Mouse (Mus musculus) gonadal fat pad, adult 2 months (tissue): ENCODE measurements around the gene 1700024B05Rik. TPM values are rescaled to one million over a fixed set of nuclear protein-coding genes. Genes with fewer than 3 reads are reported as not detected.
"Not testable (repeated sequence)": the region's sequence is repeated elsewhere in the genome, so short reads cannot be mapped to it uniquely, and the experiment has no call there.

Experiments used
- DNase-seq: peaks from one replicate; pipeline ENCODE4 v3.0.0-alpha.2; 2012; ENCODE audit warnings: low read depth
- polyA plus RNA-seq: library from polyadenylated mRNA; depleted of rRNA; stranded (reverse); fragments of >200 nt; gene quantifications from 2 replicates; pipeline ENCODE4 v1.2.3, GENCODE M21; 2012; rRNA removed

1700024B05Rik gene
- polyA plus RNA-seq: not detected in 2 replicates

DNA sequence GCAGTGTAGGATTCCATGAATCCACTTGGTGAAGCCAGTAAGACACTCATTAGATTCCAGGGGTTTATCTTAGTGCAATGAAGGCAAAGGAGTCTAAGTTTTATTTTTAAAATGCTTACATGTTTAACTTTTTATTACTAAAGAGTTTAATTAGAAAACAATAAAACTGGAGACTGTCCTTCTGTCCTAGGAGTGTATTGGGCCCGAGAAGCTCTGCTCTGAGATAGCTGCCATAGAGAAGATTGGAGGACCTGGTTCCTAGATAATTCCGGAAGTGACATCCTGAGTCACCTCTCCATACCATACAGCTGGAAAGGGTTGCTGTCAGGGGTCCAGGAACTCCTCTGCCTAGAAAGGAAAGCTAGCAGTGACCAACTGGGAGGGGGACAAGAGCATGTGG lies at the start of gene 1700024B05Rik:
TSS of gene 1700024B05Rik (plus strand) at position 301 of the 400 bp plus-strand sequence.
- DNase-seq: not testable (repeated sequence)

DNA sequence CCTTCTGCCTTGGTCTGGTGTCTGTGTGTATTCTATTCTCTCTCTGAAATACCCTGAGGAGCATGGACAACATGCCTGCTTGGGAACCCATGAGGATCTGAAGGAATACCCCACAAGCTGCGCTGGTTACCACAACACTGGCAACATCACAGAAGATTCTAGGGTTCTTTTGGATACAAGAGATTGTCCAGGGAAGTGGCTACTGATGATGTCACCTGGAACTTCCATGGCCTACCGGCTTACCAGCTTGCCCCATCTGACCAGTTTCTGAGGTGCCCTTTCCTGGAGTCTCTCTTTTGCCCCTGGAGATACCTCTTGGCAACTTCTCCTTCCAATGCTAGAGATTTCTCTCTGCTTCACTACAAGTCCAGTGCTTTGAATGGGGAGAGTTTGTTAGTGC lies 36.6 kb upstream of the 1700024B05Rik start, which contains the start of gene Gm7980:
TSS of gene Gm7980 (minus strand) at position 101 of the 400 bp plus-strand sequence.
- DNase-seq: not testable (repeated sequence)

DNA sequence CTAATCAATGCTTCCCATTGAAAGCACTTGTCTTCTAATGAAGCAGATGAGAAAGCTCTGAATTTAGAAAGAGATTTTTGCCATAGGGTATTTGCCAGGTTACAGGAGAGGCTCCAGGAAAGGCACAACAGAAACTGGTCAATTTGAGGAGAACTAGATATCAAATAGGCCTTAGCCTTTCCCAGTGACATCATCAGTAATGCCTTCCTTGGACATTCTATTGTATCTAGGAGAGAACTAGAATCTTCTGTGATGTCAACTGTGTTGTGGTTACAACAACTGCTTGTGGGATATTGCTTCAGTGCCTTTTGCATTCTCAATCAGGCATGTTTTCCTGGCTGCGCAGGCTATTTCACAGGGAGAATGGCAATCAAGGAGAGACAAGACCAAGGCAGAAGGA lies 19.1 kb upstream of the 1700024B05Rik start, which contains the start of gene 1700049E17Rik1:
TSS of gene 1700049E17Rik1 (plus strand) at position 301 of the 400 bp plus-strand sequence.
- DNase-seq: not testable (repeated sequence)

DNA sequence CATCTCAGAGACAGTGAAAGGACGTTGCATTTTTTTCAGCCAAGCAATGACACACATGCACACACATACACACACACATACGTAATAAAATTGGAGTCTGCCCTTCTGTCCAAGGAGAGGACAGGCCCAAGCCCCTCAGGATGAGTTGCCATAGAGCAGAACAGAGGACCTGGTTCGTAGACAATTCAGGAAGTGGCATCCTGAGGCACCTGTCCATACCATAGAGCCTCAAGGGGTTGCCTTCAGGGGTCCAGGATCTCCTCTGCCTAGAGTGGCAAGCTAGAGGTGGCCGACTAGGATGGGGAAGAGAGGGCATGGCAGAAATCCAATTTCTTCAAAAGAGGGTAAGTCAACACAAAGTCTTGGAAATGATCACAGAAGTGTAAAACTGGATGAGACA lies 20.3 kb downstream of the 1700024B05Rik start:
- not testable (repeated sequence) for DNase-seq

DNA sequence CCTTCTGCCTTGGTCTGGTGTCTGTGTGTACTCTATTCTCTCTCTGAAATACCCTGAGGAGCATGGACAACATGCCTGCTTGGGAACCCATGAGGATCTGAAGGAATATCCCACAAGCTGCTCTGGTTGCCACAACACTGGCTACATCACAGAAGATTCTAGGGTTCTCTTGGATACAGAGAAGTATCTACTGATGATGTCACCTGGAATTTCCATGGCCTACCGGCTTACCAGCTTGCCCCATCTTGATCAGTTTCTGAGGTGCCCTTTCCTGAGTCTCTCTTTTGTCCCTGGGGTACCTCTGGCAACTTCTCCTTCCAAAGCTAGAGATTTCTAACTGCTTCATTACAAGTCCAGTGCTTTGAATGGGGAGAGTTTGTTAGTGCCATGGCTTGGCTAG lies 24.0 kb downstream of the 1700024B05Rik start, which contains the start of gene Gm6401:
TSS of gene Gm6401 (minus strand) at position 101 of the 400 bp plus-strand sequence.
- DNase-seq: not testable (repeated sequence)

DNA sequence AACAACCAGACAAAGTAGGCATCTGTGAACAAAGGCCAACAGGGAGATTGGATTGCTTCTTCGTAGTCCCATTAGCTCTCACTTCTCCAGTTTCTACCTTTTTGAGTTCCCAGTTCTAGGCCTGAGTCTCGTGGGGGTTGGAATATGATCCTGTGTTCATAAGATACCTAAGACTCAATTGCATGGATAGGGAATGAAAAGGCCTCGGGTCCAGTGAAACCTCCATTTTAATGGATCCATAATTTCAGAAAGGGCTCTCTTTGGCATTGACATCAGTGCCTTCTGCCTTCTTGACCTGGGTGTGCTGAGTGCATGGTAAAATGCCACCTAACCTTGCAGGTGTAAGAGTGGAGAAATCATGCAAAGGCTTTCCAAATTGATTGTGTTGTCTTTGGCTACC lies 24.8 kb downstream of the 1700024B05Rik start:
- not testable (repeated sequence) for DNase-seq

DNA sequence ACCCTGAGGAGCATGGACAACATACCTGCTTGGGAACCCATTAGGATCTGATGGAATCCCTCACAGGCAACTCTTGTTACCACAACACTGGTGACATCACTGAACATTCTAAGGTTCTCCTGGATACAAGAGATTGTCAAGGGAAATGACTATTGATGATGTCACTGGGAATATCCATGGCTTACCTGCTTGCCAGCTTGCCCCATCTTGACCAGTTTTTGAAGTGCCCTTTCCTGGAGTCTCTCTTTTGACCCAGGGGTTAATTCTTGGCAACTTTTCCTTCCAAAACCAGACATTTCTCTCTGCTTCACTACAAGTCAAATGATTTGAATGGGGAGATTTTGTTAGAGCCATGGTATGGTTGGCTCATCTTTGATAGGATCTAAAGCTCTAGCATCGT lies 39.4 kb downstream of the 1700024B05Rik start, which contains the start of gene Gm3543:
TSS of gene Gm3543 (minus strand) at position 101 of the 400 bp plus-strand sequence.
- DNase-seq: not testable (repeated sequence)

Other genes with a start within 250 kb of the 1700024B05Rik start
- not detected in 2 replicates for gene Gm8068, start 242.1 kb upstream of the 1700024B05Rik start, polyA plus RNA-seq
- gene Gm7929, start 193.4 kb upstream of the 1700024B05Rik start, polyA plus RNA-seq: not detected in 2 replicates
- not detected in 2 replicates for gene Gm47189, start 171.6 kb upstream of the 1700024B05Rik start, polyA plus RNA-seq
- not detected in 2 replicates for gene Gm7980, start 36.7 kb upstream of the 1700024B05Rik start, polyA plus RNA-seq
- gene 1700049E17Rik1, start 19.0 kb upstream of the 1700024B05Rik start, polyA plus RNA-seq: not detected in 2 replicates
- not detected in 2 replicates for gene Gm6401, start 23.9 kb downstream of the 1700024B05Rik start, polyA plus RNA-seq
- gene Gm3543, start 39.3 kb downstream of the 1700024B05Rik start, polyA plus RNA-seq: not detected in 2 replicates
- gene Gm7951, start 173.4 kb downstream of the 1700024B05Rik start, polyA plus RNA-seq: not detected in 2 replicates
- gene Gm17027, start 218.6 kb downstream of the 1700024B05Rik start, polyA plus RNA-seq: not detected in 2 replicates
- gene Gm3573, start 246.8 kb downstream of the 1700024B05Rik start, polyA plus RNA-seq: not detected in 2 replicates